Mouse (Mus musculus): ENCODE measurements around the gene D630003M21Rik. TPM values are rescaled to one million over a fixed set of nuclear protein-coding genes. Genes with fewer than 3 reads are reported as not detected.
A peak's percentile ranks its signal among the peaks of the same experiment; 100 is the strongest.

Gene D630003M21Rik
- polyA plus RNA-seq, 1 experiment: 0.25 TPM

DNA sequence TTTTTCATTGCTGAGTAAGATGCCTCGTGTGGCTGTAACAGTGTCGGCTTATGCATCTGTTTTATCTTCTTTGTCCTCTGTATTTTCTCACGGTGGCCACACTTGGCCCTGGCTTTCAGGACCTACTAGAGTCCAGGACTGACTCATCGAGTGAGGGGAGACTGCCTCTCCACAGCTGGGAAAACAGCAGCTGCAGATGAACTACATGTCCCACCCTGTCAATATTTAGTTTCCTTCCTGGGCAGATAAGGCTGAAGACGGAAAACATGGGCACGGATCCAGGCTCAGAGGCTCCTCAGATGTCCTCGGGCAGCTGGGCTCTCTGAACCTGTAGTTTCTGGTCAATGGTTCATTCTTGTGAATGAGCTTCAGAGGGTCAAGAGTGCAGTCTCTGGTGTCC lies 19.3 kb upstream of the D630003M21Rik start:
- no peaks in the 10 kb centered on the region for H3K36me3 ChIP-seq (ENCODE audit: control insufficient read depth, insufficient read depth)
- TF ChIP-seq MYOD1 (IDR thresholded peaks at IDR 0.05; ENCODE audit: control insufficient read depth in 1 of 3, insufficient read length in 2 of 3, low read depth in 2 of 3): peak; percentile 42 to 98 (median 95)
- no peak for TF ChIP-seq USF1 (IDR thresholded peaks at IDR 0.05; ENCODE audit: low read depth)
- TF ChIP-seq SRF (IDR thresholded peaks at IDR 0.05; ENCODE audit: control insufficient read depth, insufficient read length, low read depth): no peak
- TF ChIP-seq E2F4 (IDR thresholded peaks at IDR 0.05; ENCODE audit: insufficient read depth): no peak
- peak; percentile 62 to 89 (median 70) for TF ChIP-seq MYOG (IDR thresholded peaks at IDR 0.05; ENCODE audit: control insufficient read depth in 1 of 3, insufficient read depth in 1 of 3, insufficient read length in 2 of 3, low read depth in 2 of 3)
- no peak for TF ChIP-seq REST (IDR thresholded peaks at IDR 0.05; ENCODE audit: insufficient read depth, insufficient read length)
- peak; percentile 89 for TF ChIP-seq TCF3 (IDR thresholded peaks at IDR 0.05; ENCODE audit: insufficient read length, low read depth)
- no peak for TF ChIP-seq POLR2AphosphoS2 (IDR thresholded peaks at IDR 0.05; ENCODE audit: insufficient read length, low read depth)
- TF ChIP-seq MAX (IDR thresholded peaks at IDR 0.05; ENCODE audit: low read depth): no peak
- TF ChIP-seq TCF12 (IDR thresholded peaks at IDR 0.05; ENCODE audit: insufficient read depth, poor library complexity, severe bottlenecking): peak; percentile 95
- no peak for TF ChIP-seq CEBPB (IDR thresholded peaks at IDR 0.05; ENCODE audit: insufficient read depth, poor library complexity, severe bottlenecking)
- no peak for TF ChIP-seq POLR2A (IDR thresholded peaks at IDR 0.05; ENCODE audit: insufficient read length, low read depth)
- H3K4me3 ChIP-seq: no peak overlapping the region
- no peaks in the 10 kb centered on the region for H3K79me2 ChIP-seq (ENCODE audit: control insufficient read depth, insufficient read depth)
- peak overlapping the region; percentile 47 for H3K4me2 ChIP-seq (ENCODE audit: low read depth)
- H3K27me3 ChIP-seq (ENCODE audit: control insufficient read depth, insufficient read depth, insufficient read length): no peaks in the 10 kb centered on the region
- no peak overlapping the region for H3ac ChIP-seq (ENCODE audit: control insufficient read depth, insufficient read length)

DNA sequence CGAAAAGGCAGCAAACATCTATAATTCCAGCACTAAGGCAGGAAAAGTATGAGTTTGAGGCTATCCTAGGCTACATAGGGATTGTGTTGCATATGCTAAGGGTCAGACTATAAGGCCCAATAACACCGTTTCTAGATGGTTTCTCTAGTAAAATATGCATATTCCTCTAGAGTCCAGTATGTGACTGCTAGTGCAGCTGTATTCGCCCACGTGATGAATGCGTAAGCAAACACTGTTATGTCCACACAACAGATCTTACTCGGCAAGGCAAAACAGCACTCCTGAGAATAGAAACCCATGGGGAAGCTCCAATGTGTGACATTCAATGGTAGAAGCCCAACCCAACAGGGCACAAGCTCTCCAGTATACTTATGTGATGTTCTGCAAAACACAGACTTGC lies 18.8 kb upstream of the D630003M21Rik start:
- Histone ChIP-seq H3K4me2 (ENCODE audit: low read depth) (peak overlapping the region; percentile 47), H3K27me3 (ENCODE audit: control insufficient read depth, insufficient read depth, insufficient read length) (no peaks in the 10 kb centered on the region), H3K4me3 (no peak overlapping the region), H3K36me3 (ENCODE audit: control insufficient read depth, insufficient read depth) (no peaks in the 10 kb centered on the region), H3ac (ENCODE audit: control insufficient read depth, insufficient read length) (no peak overlapping the region), H3K79me2 (ENCODE audit: control insufficient read depth, insufficient read depth) (no peaks in the 10 kb centered on the region)
- TF ChIP-seq USF1 (IDR thresholded peaks at IDR 0.05; ENCODE audit: low read depth): peak; percentile 66
- no peak for TF ChIP-seq SRF (IDR thresholded peaks at IDR 0.05; ENCODE audit: control insufficient read depth, insufficient read length, low read depth)
- TF ChIP-seq MAX (IDR thresholded peaks at IDR 0.05; ENCODE audit: low read depth): no peak
- no peak for TF ChIP-seq TCF12 (IDR thresholded peaks at IDR 0.05; ENCODE audit: insufficient read depth, poor library complexity, severe bottlenecking)

- no peaks in the 10 kb centered on the region for H3K36me3 ChIP-seq (ENCODE audit: control insufficient read depth, insufficient read depth)
- no peak overlapping the region for H3K4me2 ChIP-seq (ENCODE audit: low read depth)
- H3K4me3 ChIP-seq: no peak overlapping the region
- no peak overlapping the region for H3ac ChIP-seq (ENCODE audit: control insufficient read depth, insufficient read length)
- no peak for TF ChIP-seq MYOG (IDR thresholded peaks at IDR 0.05; ENCODE audit: control insufficient read depth in 1 of 3, insufficient read depth in 1 of 3, insufficient read length in 2 of 3, low read depth in 2 of 3)
- no peak for TF ChIP-seq CEBPB (IDR thresholded peaks at IDR 0.05; ENCODE audit: insufficient read depth, poor library complexity, severe bottlenecking)
- no peak for TF ChIP-seq MYOD1 (IDR thresholded peaks at IDR 0.05; ENCODE audit: control insufficient read depth in 1 of 3, insufficient read length in 2 of 3, low read depth in 2 of 3)
- no peak for TF ChIP-seq POLR2A (IDR thresholded peaks at IDR 0.05; ENCODE audit: insufficient read length, low read depth)
- TF ChIP-seq USF1 (IDR thresholded peaks at IDR 0.05; ENCODE audit: low read depth): no peak
- no peak for TF ChIP-seq MAX (IDR thresholded peaks at IDR 0.05; ENCODE audit: low read depth)
- no peak for TF ChIP-seq E2F4 (IDR thresholded peaks at IDR 0.05; ENCODE audit: insufficient read depth)
- no peak for TF ChIP-seq SRF (IDR thresholded peaks at IDR 0.05; ENCODE audit: control insufficient read depth, insufficient read length, low read depth)
- no peak for TF ChIP-seq REST (IDR thresholded peaks at IDR 0.05; ENCODE audit: insufficient read depth, insufficient read length)
- TF ChIP-seq TCF12 (IDR thresholded peaks at IDR 0.05; ENCODE audit: insufficient read depth, poor library complexity, severe bottlenecking): no peak
- no peaks in the 10 kb centered on the region for H3K79me2 ChIP-seq (ENCODE audit: control insufficient read depth, insufficient read depth)
- H3K27me3 ChIP-seq (ENCODE audit: control insufficient read depth, insufficient read depth, insufficient read length): no peaks in the 10 kb centered on the region
Measured at GRCm38 (mm10) chr2:158245072-158245817, 16.2 kb upstream of the D630003M21Rik start.

DNA sequence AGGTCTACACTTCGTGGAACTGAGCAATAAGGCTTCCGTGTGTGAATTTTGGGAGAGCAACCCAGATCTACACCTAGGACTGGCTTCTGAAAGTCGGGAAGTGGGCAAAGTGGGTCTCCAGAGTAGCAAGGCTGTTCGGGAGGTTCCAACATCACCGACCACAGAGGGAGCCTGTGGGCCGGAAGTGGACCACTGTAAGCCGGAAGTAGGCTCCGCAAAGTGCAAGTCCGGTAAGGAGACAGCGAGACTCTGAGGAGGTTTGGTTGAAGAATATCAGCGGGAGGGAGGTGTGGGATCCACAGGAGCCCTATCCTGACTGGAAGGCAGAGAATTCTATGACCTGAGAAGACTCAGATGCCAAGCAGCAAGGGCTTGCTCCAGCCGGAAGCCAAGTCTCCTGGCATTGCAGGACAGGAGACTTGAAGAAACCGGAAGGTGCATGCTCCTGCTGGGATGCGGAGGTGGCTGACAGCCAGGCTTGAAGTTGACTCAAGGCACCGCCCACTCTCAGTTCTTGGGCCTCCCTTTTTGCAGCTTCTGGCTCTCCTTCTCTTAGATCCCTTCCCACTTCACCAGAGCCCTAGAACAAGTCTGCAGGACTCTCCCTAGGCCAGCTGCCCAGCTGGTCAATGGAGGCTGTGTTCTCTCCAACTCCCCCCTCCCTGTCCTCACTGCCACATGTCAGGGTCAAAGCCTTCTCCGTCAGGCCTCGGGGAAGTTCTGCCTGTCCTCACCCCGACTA lies 14.3 kb upstream of the D630003M21Rik start:
- Histone ChIP-seq H3K27me3 (ENCODE audit: control insufficient read depth, insufficient read depth, insufficient read length) (no peaks in the 10 kb centered on the region), H3ac (ENCODE audit: control insufficient read depth, insufficient read length) (no peak overlapping the region), H3K4me3 (no peak overlapping the region), H3K4me2 (ENCODE audit: low read depth) (no peak overlapping the region), H3K79me2 (ENCODE audit: control insufficient read depth, insufficient read depth) (no peaks in the 10 kb centered on the region), H3K36me3 (ENCODE audit: control insufficient read depth, insufficient read depth) (no peaks in the 10 kb centered on the region)
- TF ChIP-seq POLR2AphosphoS2 (IDR thresholded peaks at IDR 0.05; ENCODE audit: insufficient read length, low read depth): no peak
- TF ChIP-seq MAX (IDR thresholded peaks at IDR 0.05; ENCODE audit: low read depth): no peak
- no peak for TF ChIP-seq POLR2A (IDR thresholded peaks at IDR 0.05; ENCODE audit: insufficient read length, low read depth)
- no peak for TF ChIP-seq SRF (IDR thresholded peaks at IDR 0.05; ENCODE audit: control insufficient read depth, insufficient read length, low read depth)

All from myocyte (in vitro differentiated cells).